Mouse (Mus musculus) intestine, embryonic 15.5 days (tissue): ENCODE results near the gene Foxk1. TPM values are rescaled to one million over a fixed set of nuclear protein-coding genes. Genes with fewer than 3 reads are reported as not detected.

Source experiments
- ATAC-seq: fragments of 200-750 bp; cut with Nextera tagmentation; 2 replicates; pipeline ENCODE4 v1.8.0; 2017; ENCODE audit warnings: moderate TSS enrichment, moderate library complexity
- H3K27ac ChIP-seq: fragments of 300-500 bp; sonication (generic); 2 replicates; pipeline ENCODE4 v1.5.1; 2015; ENCODE audit warnings: mild to moderate bottlenecking, inconsistent platforms
- H3K27me3 ChIP-seq: fragments of 300-500 bp; sonication (generic); replicated peaks from 2 replicates; pipeline ENCODE4 v1.6.1; 2015; ENCODE audit warnings: inconsistent platforms
- H3K36me3 ChIP-seq: fragments of 300-500 bp; sonication (generic); 2 replicates; pipeline ENCODE4 v1.6.1; 2015; ENCODE audit warnings: inconsistent platforms
- H3K4me1 ChIP-seq: fragments of 300-500 bp; sonication (generic); replicated peaks from 2 replicates; pipeline ENCODE4 v1.6.1; 2015; ENCODE audit warnings: inconsistent platforms
- H3K4me2 ChIP-seq: fragments of 300-500 bp; sonication (generic); replicated peaks from 2 replicates; pipeline ENCODE4 v1.6.1; 2015; ENCODE audit warnings: mild to moderate bottlenecking, inconsistent platforms
- H3K4me3 ChIP-seq: fragments of 300-500 bp; sonication (generic); replicated peaks from 2 replicates; pipeline ENCODE4 v1.5.1; 2015; ENCODE audit warnings: inconsistent platforms
- H3K9ac ChIP-seq: fragments of 300-500 bp; sonication (generic); 2 replicates; pipeline ENCODE4 v1.6.1; 2015; ENCODE audit warnings: inconsistent platforms
- H3K9me3 ChIP-seq: fragments of 300-500 bp; sonication (generic); 2 replicates; pipeline ENCODE4 v1.6.1; 2016; ENCODE audit warnings: inconsistent platforms
- WGBS: fragments of 180-500 bp; shearing (Covaris S2); methylation state at CpG from one replicate; pipeline ENCODE4 v1.1.7; 2015; 5-methylcytosine and 5-hydroxymethylcytosine counted together
- polyA plus RNA-seq: library from polyadenylated mRNA; unstranded; fragments of >200 nt; fragmentation: Nextera tagmentation; extraction: Ambion mirVana; gene quantifications from 2 replicates; pipeline ENCODE4 v1.2.1, GENCODE M21; 2015

The Foxk1 gene
- polyA plus RNA-seq, 1 experiment from 2014 or later, result 5.3 TPM

GRCm38 (mm10) chr5:142426476-142426875, 25.2 kb downstream of the Foxk1 start:
- 77% methylated on average over 2 of the region's 2 CpGs for WGBS
- 0 out of 2 replicates have a peak overlapping the region, but pooled peaks have one; percentile 86 for H3K27ac ChIP-seq

DNA sequence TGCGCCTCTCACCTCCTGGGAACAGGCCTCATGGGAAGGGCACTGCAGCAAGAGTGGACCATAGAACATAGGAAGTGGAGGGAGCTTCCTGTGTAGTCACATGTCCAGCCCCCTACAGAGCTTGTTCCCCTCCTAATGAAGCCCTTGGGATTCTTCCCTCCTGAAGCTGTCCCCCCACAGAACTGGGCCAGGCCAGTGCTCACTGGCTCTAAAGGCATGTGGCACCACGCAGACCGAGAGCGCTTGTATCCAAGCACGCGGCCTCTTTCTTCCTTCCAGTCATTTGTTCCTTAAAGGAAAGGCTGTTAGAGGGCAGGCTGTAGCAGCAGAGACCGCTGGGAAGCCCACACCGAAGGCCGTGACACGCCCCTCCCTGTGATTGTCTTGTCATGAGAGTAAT, 26.6 kb downstream of the Foxk1 start:
- 79% methylated on average over 10 of the region's 10 CpGs for WGBS
- no peaks in the 10 kb centered on the region for H3K27me3 ChIP-seq
- no peak overlapping the region for H3K4me3 ChIP-seq
- H3K9me3 ChIP-seq, result no peaks in the 10 kb centered on the region
- H3K4me1 ChIP-seq, result peaks cover 45% of the 10 kb centered on the region
- no peaks in the 10 kb centered on the region for H3K36me3 ChIP-seq
- H3K4me2 ChIP-seq, result no peak overlapping the region
- H3K27ac ChIP-seq, result 0 out of 2 replicates have a peak overlapping the region, but pooled peaks have one; percentile 9
- no peak overlapping the region for H3K9ac ChIP-seq
- no peak for ATAC-seq

More at GRCm38 (mm10) chr5:142426476-142426875, 25.2 kb downstream of the Foxk1 start:
- Histone ChIP-seq H3K4me1 (peaks cover 39% of the 10 kb centered on the region), H3K27me3 (no peaks in the 10 kb centered on the region), H3K9ac (no peak overlapping the region), H3K4me2 (no peak overlapping the region), H3K4me3 (no peak overlapping the region), H3K9me3 (no peaks in the 10 kb centered on the region), H3K36me3 (no peaks in the 10 kb centered on the region)
- ATAC-seq, result no peak

GRCm38 (mm10) chr5:142428691-142429090, 27.4 kb downstream of the Foxk1 start:
- no peaks in the 10 kb centered on the region for H3K36me3 ChIP-seq
- no peaks in the 10 kb centered on the region for H3K9me3 ChIP-seq
- no peaks in the 10 kb centered on the region for H3K27me3 ChIP-seq
- no peak overlapping the region for H3K4me2 ChIP-seq
- 81% methylated on average over 6 of the region's 6 CpGs for WGBS
- no peak overlapping the region for H3K9ac ChIP-seq
- H3K4me3 ChIP-seq, result no peak overlapping the region
- peaks cover 44% of the 10 kb centered on the region for H3K4me1 ChIP-seq
- H3K27ac ChIP-seq, result no peak overlapping the region
- no peak for ATAC-seq

GRCm38 (mm10) chr5:142431029-142431428, 29.7 kb downstream of the Foxk1 start:
- no peaks in the 10 kb centered on the region for H3K27me3 ChIP-seq
- no peak overlapping the region for H3K4me2 ChIP-seq
- no peak overlapping the region for H3K27ac ChIP-seq
- no peak; the same call in 1 of the 2 replicates for ATAC-seq
- H3K4me1 ChIP-seq, result peaks cover 21% of the 10 kb centered on the region
- WGBS, result 68% methylated on average over 12 of the region's 12 CpGs
- H3K9ac ChIP-seq, result no peak overlapping the region
- H3K9me3 ChIP-seq, result no peaks in the 10 kb centered on the region
- H3K4me3 ChIP-seq, result no peak overlapping the region
- H3K36me3 ChIP-seq, result peaks cover 13% of the 10 kb centered on the region

DNA sequence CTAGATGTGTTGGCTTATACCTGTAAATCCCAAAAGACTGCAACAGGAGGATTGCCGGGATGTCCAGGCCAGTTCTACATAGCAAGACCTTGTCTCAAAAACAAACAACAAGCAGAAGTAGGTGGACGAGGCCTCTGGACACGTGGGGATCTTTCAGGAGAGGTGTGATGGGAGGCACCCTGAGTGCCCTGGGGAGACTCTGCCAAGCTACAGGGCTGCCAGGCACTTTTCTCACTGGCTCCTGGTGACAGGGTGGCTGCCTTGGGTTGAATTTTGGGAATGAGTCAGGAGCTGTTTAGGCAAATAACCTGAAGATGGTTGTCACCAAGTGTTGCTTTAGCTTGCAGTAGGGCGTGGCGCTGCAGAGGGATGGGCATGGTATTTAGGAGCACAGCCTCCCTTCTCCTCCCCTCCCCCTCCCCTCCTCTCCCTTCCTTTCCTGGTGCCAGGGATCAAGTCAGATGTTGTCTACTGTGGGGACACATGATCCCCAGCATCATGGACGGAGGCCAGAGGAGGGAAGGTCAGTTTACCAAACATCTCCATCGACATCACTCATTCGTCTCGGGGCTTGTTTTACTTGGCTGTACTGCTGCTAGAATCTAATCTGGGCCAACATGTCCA, 30.6 kb downstream of the Foxk1 start:
- H3K9ac ChIP-seq, result no peak overlapping the region
- H3K27ac ChIP-seq, result no peak overlapping the region
- peaks cover 17% of the 10 kb centered on the region for H3K4me1 ChIP-seq
- H3K9me3 ChIP-seq, result no peaks in the 10 kb centered on the region
- H3K27me3 ChIP-seq, result no peaks in the 10 kb centered on the region
- H3K4me2 ChIP-seq, result no peak overlapping the region
- 77% methylated on average over 9 of the region's 9 CpGs for WGBS
- H3K36me3 ChIP-seq, result peaks cover 19% of the 10 kb centered on the region
- no peak overlapping the region for H3K4me3 ChIP-seq
- ATAC-seq, result no peak

DNA sequence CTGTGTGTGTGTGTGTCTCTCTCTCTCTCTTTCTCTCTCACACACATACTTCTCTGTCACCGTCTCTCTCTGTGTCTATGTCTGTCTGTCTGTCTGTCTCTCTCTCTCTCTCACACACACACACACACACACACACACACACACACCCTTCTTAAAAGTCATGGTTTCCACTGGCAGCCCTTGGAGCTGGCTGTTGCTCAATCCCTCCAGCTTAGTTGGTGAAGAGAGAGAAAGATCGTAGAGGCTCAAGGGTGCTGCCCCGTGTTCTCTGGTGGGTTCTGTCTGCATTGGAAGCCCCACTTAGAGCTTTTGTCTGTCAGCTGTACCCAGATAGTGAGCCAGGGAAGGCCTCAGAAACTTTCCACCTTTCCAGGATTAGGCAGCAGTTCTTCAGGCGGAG, 31.4 kb downstream of the Foxk1 start:
- Histone ChIP-seq H3K4me2 (no peak overlapping the region), H3K4me1 (peaks cover 12% of the 10 kb centered on the region), H3K9ac (no peak overlapping the region), H3K36me3 (peaks cover 19% of the 10 kb centered on the region), H3K27ac (no peak overlapping the region), H3K27me3 (no peaks in the 10 kb centered on the region), H3K4me3 (no peak overlapping the region), H3K9me3 (no peaks in the 10 kb centered on the region)
- no peak for ATAC-seq
- WGBS, result 89% methylated on average over 4 of the region's 4 CpGs

GRCm38 (mm10) chr5:142434052-142434451, 32.8 kb downstream of the Foxk1 start:
- no peaks in the 10 kb centered on the region for H3K9me3 ChIP-seq
- no peak overlapping the region for H3K4me3 ChIP-seq
- H3K36me3 ChIP-seq, result peaks cover 19% of the 10 kb centered on the region
- WGBS, result 89% methylated on average over 5 of the region's 5 CpGs
- no peak overlapping the region for H3K4me2 ChIP-seq
- no peak for ATAC-seq
- no peak overlapping the region for H3K9ac ChIP-seq
- H3K27me3 ChIP-seq, result no peaks in the 10 kb centered on the region
- H3K4me1 ChIP-seq, result peaks cover 8% of the 10 kb centered on the region
- no peak overlapping the region for H3K27ac ChIP-seq

DNA sequence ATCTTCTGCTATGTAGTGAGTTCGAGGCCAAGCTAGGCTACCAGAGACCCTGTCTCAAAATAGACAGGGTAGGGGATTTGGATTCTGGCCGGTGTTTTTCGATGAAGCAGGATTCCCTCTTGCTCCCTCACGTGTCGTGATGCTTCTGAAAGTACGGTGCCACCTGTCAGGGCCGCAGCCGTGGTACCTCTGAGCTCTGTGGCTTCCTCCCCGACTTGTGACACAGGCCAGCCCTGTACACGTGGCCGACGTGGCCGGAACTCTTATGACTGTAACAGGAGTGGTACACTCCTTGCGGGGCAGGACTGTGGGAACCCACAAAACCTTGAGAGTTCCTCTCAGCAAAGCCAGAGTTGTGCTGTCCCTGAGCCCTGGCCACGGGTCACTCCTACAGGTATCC, 34.4 kb downstream of the Foxk1 start:
- ATAC-seq, result no peak
- no peak overlapping the region for H3K4me3 ChIP-seq
- WGBS, result 97% methylated on average over 15 of the region's 15 CpGs
- no peak overlapping the region for H3K9ac ChIP-seq
- H3K4me2 ChIP-seq, result no peak overlapping the region
- no peaks in the 10 kb centered on the region for H3K9me3 ChIP-seq
- H3K27ac ChIP-seq, result no peak overlapping the region
- H3K36me3 ChIP-seq, result peaks cover 19% of the 10 kb centered on the region
- no peaks in the 10 kb centered on the region for H3K27me3 ChIP-seq
- peaks cover 17% of the 10 kb centered on the region for H3K4me1 ChIP-seq

DNA sequence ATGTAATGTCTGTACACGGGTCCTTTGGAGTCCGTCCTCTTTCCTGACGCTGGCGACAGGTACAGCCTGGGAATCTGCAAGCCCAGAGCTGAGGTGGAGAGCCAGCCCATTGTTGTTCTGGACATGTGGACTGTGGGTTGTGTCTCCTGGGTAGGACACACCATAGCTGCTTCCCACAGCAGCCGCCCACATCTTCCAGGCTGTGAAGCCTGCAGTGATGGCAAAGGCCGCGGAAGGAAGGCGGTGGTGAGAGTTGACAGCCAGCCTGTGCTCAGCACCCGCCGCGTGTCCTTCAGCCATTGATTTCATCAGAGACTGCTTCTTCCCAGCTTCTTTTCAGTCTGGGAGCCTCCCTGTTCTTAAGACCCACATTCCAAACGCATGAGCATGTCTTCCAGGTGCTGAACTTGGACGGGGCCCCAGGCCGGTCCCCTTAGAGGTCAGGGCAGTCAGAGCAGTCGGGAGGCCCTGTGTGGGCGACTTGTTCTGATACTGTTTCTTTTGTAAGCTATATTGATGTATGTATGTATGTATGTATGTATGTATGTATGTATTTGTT, 37.2 kb downstream of the Foxk1 start:
- Histone ChIP-seq H3K9ac (no peak overlapping the region), H3K27ac (no peak overlapping the region)

DNA sequence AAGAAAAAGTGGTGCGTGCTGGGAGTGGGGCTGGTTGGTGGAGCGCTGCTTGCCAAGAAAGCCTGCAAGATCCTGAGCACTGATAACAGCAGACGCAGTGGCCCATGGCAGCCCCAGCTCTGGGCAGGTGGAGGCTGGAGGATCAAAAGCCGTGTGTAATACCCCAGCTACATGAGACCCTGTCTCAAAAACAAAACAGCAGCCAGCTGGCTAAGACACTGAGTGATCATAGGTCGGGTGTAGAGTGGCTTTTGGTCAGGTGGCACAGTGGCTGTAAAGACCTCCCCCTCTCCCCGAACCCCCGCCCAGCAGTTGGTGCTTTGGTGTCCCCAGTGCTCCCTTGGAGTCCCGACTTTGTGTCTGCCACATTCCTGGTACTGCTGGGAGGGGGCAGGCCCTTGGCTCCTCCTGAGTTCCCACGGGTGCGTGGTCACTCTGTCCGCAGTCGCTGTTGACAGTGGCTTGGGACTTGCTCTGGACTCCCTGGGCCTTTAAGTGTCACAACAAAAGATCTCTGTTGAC, 38.7 kb downstream of the Foxk1 start:
- peak; percentile 59 for ATAC-seq
- Histone ChIP-seq H3K4me3 (peak overlapping the region; percentile 26), H3K9ac (peak overlapping the region; percentile 47), H3K9me3 (no peaks in the 10 kb centered on the region), H3K36me3 (peaks cover 15% of the 10 kb centered on the region), H3K4me2 (peak overlapping the region; percentile 67), H3K27me3 (no peaks in the 10 kb centered on the region), H3K4me1 (peaks cover 50% of the 10 kb centered on the region), H3K27ac (peak overlapping the region; percentile 94)
- 5% methylated on average over 12 of the region's 12 CpGs for WGBS

More for the DNA sequence above, 37.2 kb downstream of the Foxk1 start:
- Histone ChIP-seq H3K36me3 (peaks cover 19% of the 10 kb centered on the region), H3K27me3 (no peaks in the 10 kb centered on the region), H3K4me1 (peaks cover 35% of the 10 kb centered on the region), H3K4me3 (no peak overlapping the region), H3K9me3 (no peaks in the 10 kb centered on the region), H3K4me2 (no peak overlapping the region)
- whole genome bisulfite sequencing, result 89% methylated on average over 16 of the region's 16 CpGs
- ATAC-seq, result no peak

GRCm38 (mm10) chr5:142440451-142441147, 39.3 kb downstream of the Foxk1 start:
- Histone ChIP-seq H3K4me3 (peak overlapping the region; percentile 26), H3K9me3 (no peaks in the 10 kb centered on the region), H3K27ac (peak overlapping the region; percentile 94), H3K4me2 (peak overlapping the region; percentile 67), H3K27me3 (no peaks in the 10 kb centered on the region), H3K4me1 (peaks cover 55% of the 10 kb centered on the region), H3K36me3 (peaks cover 8% of the 10 kb centered on the region), H3K9ac (peak overlapping the region; percentile 47)
- WGBS, result under 1% methylated on average over 18 of the region's 19 CpGs
- ATAC-seq, result peak; percentile 93

- 42% methylated on average over 22 of the region's 22 CpGs for WGBS
- H3K4me1 ChIP-seq, result peaks cover 57% of the 10 kb centered on the region
- ATAC-seq, result no peak
- H3K36me3 ChIP-seq, result peaks cover 2% of the 10 kb centered on the region; the same call in 1 of the 2 replicates
- H3K9ac ChIP-seq, result peak overlapping the region; percentile 47
- H3K4me3 ChIP-seq, result peak overlapping the region; percentile 26
- no peaks in the 10 kb centered on the region for H3K27me3 ChIP-seq
- H3K4me2 ChIP-seq, result peak overlapping the region; percentile 67
- no peaks in the 10 kb centered on the region for H3K9me3 ChIP-seq
- peak overlapping the region; percentile 94 for H3K27ac ChIP-seq
These were observed 40.2 kb downstream of the Foxk1 start for GRCm38 (mm10) chr5:142441332-142442044.
